Mouse (Mus musculus) lung, postnatal 0 days (tissue): Measurements from ENCODE around the gene Tmem163.

ENCODE experiments used
- CTCF ChIP-seq: IDR thresholded peaks from 2 replicates; pipeline ENCODE4 v1.5.1; 2016; ENCODE audit warnings: antibody characterized with exemption, mild to moderate bottlenecking
- EP300 ChIP-seq: IDR thresholded peaks from 2 replicates; pipeline ENCODE4 v1.6.1; 2016; ENCODE audit warnings: antibody characterized with exemption, mild to moderate bottlenecking, control low read depth

- TF ChIP-seq CTCF (no peak), EP300 (no peak)
Measured at GRCm38 (mm10) chr1:127666221-127666620, 13.1 kb downstream of the Tmem163 start.
